Mouse (Mus musculus) bone marrow, adult 2 months (tissue): ENCODE data around the gene 1500011B03Rik. TPM values are rescaled to one million over a fixed set of nuclear protein-coding genes. Genes with fewer than 3 reads are reported as not detected.
A peak's percentile ranks its signal among the peaks of the same experiment; 100 is the strongest.

ENCODE experiments used
- H3K27ac ChIP-seq: fragments of 200-500 bp; 2 replicates; pipeline ENCODE4 v1.5.1; 2012; ENCODE audit warnings: low read depth, mild to moderate bottlenecking, control low read depth, inconsistent platforms, low read length; ENCODE audit not compliant: control insufficient read depth, poor library complexity, insufficient read depth
- H3K4me1 ChIP-seq: fragments of 200-500 bp; 2 replicates; pipeline ENCODE4 v1.6.1; 2011; ENCODE audit warnings: low read length; ENCODE audit not compliant: control insufficient read depth, insufficient read depth
- H3K4me3 ChIP-seq: fragments of 200-500 bp; replicated peaks from 2 replicates; pipeline ENCODE3; 2011; ENCODE audit warnings: mild to moderate bottlenecking, low read depth, low read length, control low read depth; ENCODE audit not compliant: control insufficient read depth
- CTCF ChIP-seq: fragments of 200-500 bp; IDR thresholded peaks from 2 replicates; pipeline ENCODE4 v1.5.1; 2011; ENCODE audit warnings: low read length, control low read depth; ENCODE audit not compliant: control insufficient read depth, insufficient read depth
- POLR2A ChIP-seq: fragments of 200-500 bp; IDR thresholded peaks from 2 replicates; pipeline ENCODE4 v1.6.1; 2011; ENCODE audit warnings: low read depth, mild to moderate bottlenecking, control low read depth, low read length, borderline replicate concordance; ENCODE audit not compliant: control insufficient read depth
- WGBS: fragments of 180-500 bp; shearing (Covaris S2); methylation state at CpG from one replicate; pipeline ENCODE4 v1.1.7; 2018; 5-methylcytosine and 5-hydroxymethylcytosine counted together
- polyA plus RNA-seq: library from polyadenylated mRNA; stranded (reverse); fragments of >200 nt; gene quantifications from 2 replicates; pipeline ENCODE4 v1.2.4, GENCODE M21; 2011; ENCODE audit warnings: low replicate concordance; ENCODE audit not compliant: missing spikeins, insufficient read depth, insufficient read length

The 1500011B03Rik gene
- polyA plus RNA-seq, 1 experiment, result 25.3 TPM

GRCm38 (mm10) chr5:114772456-114773203, 50.6 kb downstream of the 1500011B03Rik start:
- Histone ChIP-seq H3K4me1 (peaks cover 5% of the 10 kb centered on the region), H3K4me3 (peak overlapping the region; percentile 88), H3K27ac (peak overlapping the region; percentile 98)
- TF ChIP-seq POLR2A (no peak), CTCF (no peak)
- WGBS, result under 1% methylated on average over 54 of the region's 57 CpGs

GRCm38 (mm10) chr5:114771796-114772195, 51.5 kb downstream of the 1500011B03Rik start:
- Histone ChIP-seq H3K4me3 (peak overlapping the region; percentile 88), H3K4me1 (peaks cover 5% of the 10 kb centered on the region), H3K27ac (peak overlapping the region; percentile 59; the same call in 1 of the 2 replicates)
- WGBS, result under 1% methylated on average over 8 of the region's 8 CpGs
- TF ChIP-seq POLR2A (no peak), CTCF (no peak)

- H3K4me3 ChIP-seq, result peak overlapping the region; percentile 27
- peak overlapping the region; percentile 25; the same call in 1 of the 2 replicates for H3K27ac ChIP-seq
- no peak for TF ChIP-seq CTCF
- no peak for TF ChIP-seq POLR2A
- 52% methylated on average over 8 of the region's 8 CpGs for WGBS
- peaks cover 5% of the 10 kb centered on the region for H3K4me1 ChIP-seq
These were observed 53.5 kb downstream of the 1500011B03Rik start for GRCm38 (mm10) chr5:114769786-114770185.

- H3K27ac ChIP-seq, result no peak overlapping the region
- WGBS, result 90% methylated on average over 7 of the region's 7 CpGs
- H3K4me3 ChIP-seq, result no peak overlapping the region
- TF ChIP-seq POLR2A, result no peak
- TF ChIP-seq CTCF, result no peak
- H3K4me1 ChIP-seq, result peaks cover 5% of the 10 kb centered on the region
These were observed 56.1 kb downstream of the 1500011B03Rik start for GRCm38 (mm10) chr5:114767185-114767584.

- peaks cover 5% of the 10 kb centered on the region for H3K4me1 ChIP-seq
- TF ChIP-seq CTCF (no peak), POLR2A (no peak)
- no peak overlapping the region for H3K4me3 ChIP-seq
- H3K27ac ChIP-seq, result no peak overlapping the region
- WGBS, result 78% methylated on average over 8 of the region's 8 CpGs
These were observed 56.6 kb downstream of the 1500011B03Rik start for GRCm38 (mm10) chr5:114766686-114767085.

- TF ChIP-seq CTCF (peak; percentile 37; the same call in 1 of the 2 replicates), POLR2A (no peak)
- Histone ChIP-seq H3K4me3 (no peak overlapping the region), H3K4me1 (peaks cover 4% of the 10 kb centered on the region), H3K27ac (no peak overlapping the region)
- WGBS, result 83% methylated on average over 18 of the region's 18 CpGs
These were observed 58.2 kb downstream of the 1500011B03Rik start for GRCm38 (mm10) chr5:114764812-114765735.

GRCm38 (mm10) chr5:114761980-114762379, 61.3 kb downstream of the 1500011B03Rik start:
- H3K4me1 ChIP-seq, result no peaks in the 10 kb centered on the region; the same call in 1 of the 2 replicates
- no peak for TF ChIP-seq CTCF
- TF ChIP-seq POLR2A, result no peak
- H3K4me3 ChIP-seq, result no peak overlapping the region
- WGBS, result 87% methylated on average over 8 of the region's 8 CpGs
- no peak overlapping the region for H3K27ac ChIP-seq
